Mouse (Mus musculus): ENCODE data around the gene Slc12a1. TPM values are rescaled to one million over a fixed set of nuclear protein-coding genes. Genes with fewer than 3 reads are reported as not detected.

The Slc12a1 gene
- polyA plus RNA-seq, 1 experiment from 2014 or later: not detected

- Histone ChIP-seq H3K4me1 (ENCODE audit: insufficient read depth) (no peaks in the 10 kb centered on the region; the same call in 1 of the 2 replicates), H3K9ac (replicated peaks) (no peak overlapping the region), H3K4me2 (ENCODE audit: low read depth, low read length) (no peak overlapping the region), H3K27me3 (ENCODE audit: insufficient read depth, low read length) (no peaks in the 10 kb centered on the region), H3K4me3 (ENCODE audit: low read depth, low read length) (no peak overlapping the region), H3K9me3 (ENCODE audit: low read length) (no peaks in the 10 kb centered on the region), H3K36me3 (replicated peaks; ENCODE audit: insufficient read depth, low read length) (peaks cover 61% of the 10 kb centered on the region), H3K27ac (ENCODE audit: low read depth) (no peak overlapping the region)
- ATAC-seq: no peak
- WGBS (ENCODE audit: insufficient replicate concordance): 73% methylated on average over 3 of the region's 3 CpGs
- TF ChIP-seq CTCF (IDR thresholded peaks at IDR 0.05; ENCODE audit: low read depth) (no peak), EP300 (IDR thresholded peaks at IDR 0.05; ENCODE audit: low read depth) (no peak)
- no peak for DNase-seq
These were observed 103.6 kb downstream of the Slc12a1 start for GRCm38 (mm10) chr2:125255886-125256285.

GRCm38 (mm10) chr2:125259230-125260120 is 107.2 kb downstream of the Slc12a1 start:
- no peak for DNase-seq
- Histone ChIP-seq H3K9ac (replicated peaks) (no peak overlapping the region), H3K4me3 (ENCODE audit: low read depth, low read length) (no peak overlapping the region), H3K27me3 (ENCODE audit: insufficient read depth, low read length) (no peaks in the 10 kb centered on the region), H3K36me3 (replicated peaks; ENCODE audit: insufficient read depth, low read length) (peaks cover 33% of the 10 kb centered on the region), H3K9me3 (ENCODE audit: low read length) (no peaks in the 10 kb centered on the region), H3K27ac (ENCODE audit: low read depth) (no peak overlapping the region), H3K4me1 (ENCODE audit: insufficient read depth) (no peaks in the 10 kb centered on the region), H3K4me2 (ENCODE audit: low read depth, low read length) (no peak overlapping the region)
- 80% methylated on average over 14 of the region's 14 CpGs for WGBS (ENCODE audit: insufficient replicate concordance)
- peak; percentile 38; the same call in 1 of the 2 replicates for ATAC-seq
- TF ChIP-seq EP300 (IDR thresholded peaks at IDR 0.05; ENCODE audit: low read depth) (no peak), CTCF (IDR thresholded peaks at IDR 0.05; ENCODE audit: low read depth) (peak; percentile 75)

- no peak overlapping the region for H3K4me2 ChIP-seq (ENCODE audit: low read depth, low read length)
- ATAC-seq (no peak), DNase-seq (no peak)
- no peak for TF ChIP-seq CTCF (IDR thresholded peaks at IDR 0.05; ENCODE audit: low read depth)
- no peak for TF ChIP-seq EP300 (IDR thresholded peaks at IDR 0.05; ENCODE audit: low read depth)
- no peaks in the 10 kb centered on the region for H3K27me3 ChIP-seq (ENCODE audit: insufficient read depth, low read length)
- no peaks in the 10 kb centered on the region for H3K9me3 ChIP-seq (ENCODE audit: low read length)
- no peak overlapping the region for H3K27ac ChIP-seq (ENCODE audit: low read depth)
- no peak overlapping the region for H3K9ac ChIP-seq (replicated peaks)
- H3K4me3 ChIP-seq (ENCODE audit: low read depth, low read length): no peak overlapping the region
- 79% methylated on average over 2 of the region's 2 CpGs for WGBS (ENCODE audit: insufficient replicate concordance)
- H3K4me1 ChIP-seq (ENCODE audit: insufficient read depth): no peaks in the 10 kb centered on the region
- peaks cover 28% of the 10 kb centered on the region for H3K36me3 ChIP-seq (replicated peaks; ENCODE audit: insufficient read depth, low read length)
These were observed 108.0 kb downstream of the Slc12a1 start for GRCm38 (mm10) chr2:125260326-125260725.

GRCm38 (mm10) chr2:125263056-125263455 is 110.8 kb downstream of the Slc12a1 start:
- Histone ChIP-seq H3K4me3 (ENCODE audit: low read depth, low read length) (no peak overlapping the region), H3K4me1 (ENCODE audit: insufficient read depth) (no peaks in the 10 kb centered on the region), H3K9me3 (ENCODE audit: low read length) (no peaks in the 10 kb centered on the region), H3K27ac (ENCODE audit: low read depth) (no peak overlapping the region), H3K9ac (replicated peaks) (no peak overlapping the region), H3K4me2 (ENCODE audit: low read depth, low read length) (no peak overlapping the region), H3K36me3 (replicated peaks; ENCODE audit: insufficient read depth, low read length) (0 out of 2 replicates have a peak, but pooled peaks cover 3% of the 10 kb centered on the region), H3K27me3 (ENCODE audit: insufficient read depth, low read length) (no peaks in the 10 kb centered on the region)
- 33% methylated on average over 5 of the region's 5 CpGs for WGBS (ENCODE audit: insufficient replicate concordance)
- DNase-seq: no peak
- no peak for ATAC-seq
- TF ChIP-seq CTCF (IDR thresholded peaks at IDR 0.05; ENCODE audit: low read depth): peak; percentile 39
- TF ChIP-seq EP300 (IDR thresholded peaks at IDR 0.05; ENCODE audit: low read depth): no peak

GRCm38 (mm10) chr2:125263753-125264152 is 111.4 kb downstream of the Slc12a1 start:
- no peak overlapping the region for H3K9ac ChIP-seq (replicated peaks)
- H3K27ac ChIP-seq (ENCODE audit: low read depth): no peak overlapping the region
- no peaks in the 10 kb centered on the region for H3K9me3 ChIP-seq (ENCODE audit: low read length)
- DNase-seq: no peak
- H3K27me3 ChIP-seq (ENCODE audit: insufficient read depth, low read length): no peaks in the 10 kb centered on the region
- H3K4me2 ChIP-seq (ENCODE audit: low read depth, low read length): no peak overlapping the region
- no peaks in the 10 kb centered on the region for H3K36me3 ChIP-seq (replicated peaks; ENCODE audit: insufficient read depth, low read length)
- ATAC-seq: no peak
- WGBS (ENCODE audit: insufficient replicate concordance): 26% methylated on average over 9 of the region's 9 CpGs
- no peaks in the 10 kb centered on the region for H3K4me1 ChIP-seq (ENCODE audit: insufficient read depth)
- no peak overlapping the region for H3K4me3 ChIP-seq (ENCODE audit: low read depth, low read length)
- TF ChIP-seq EP300 (IDR thresholded peaks at IDR 0.05; ENCODE audit: low read depth): no peak
- TF ChIP-seq CTCF (IDR thresholded peaks at IDR 0.05; ENCODE audit: low read depth): no peak

- Histone ChIP-seq H3K4me3 (ENCODE audit: low read depth, low read length) (no peak overlapping the region), H3K9me3 (ENCODE audit: low read length) (peaks cover 4% of the 10 kb centered on the region), H3K9ac (replicated peaks) (no peak overlapping the region), H3K27me3 (ENCODE audit: insufficient read depth, low read length) (no peaks in the 10 kb centered on the region), H3K27ac (ENCODE audit: low read depth) (no peak overlapping the region), H3K36me3 (replicated peaks; ENCODE audit: insufficient read depth, low read length) (no peaks in the 10 kb centered on the region), H3K4me2 (ENCODE audit: low read depth, low read length) (no peak overlapping the region), H3K4me1 (ENCODE audit: insufficient read depth) (no peaks in the 10 kb centered on the region)
- WGBS (ENCODE audit: insufficient replicate concordance): 58% methylated on average over 1 of the region's 1 CpGs
- TF ChIP-seq CTCF (IDR thresholded peaks at IDR 0.05; ENCODE audit: low read depth): no peak
- TF ChIP-seq EP300 (IDR thresholded peaks at IDR 0.05; ENCODE audit: low read depth): no peak
- ATAC-seq: no peak
- DNase-seq: no peak
These were observed 116.6 kb downstream of the Slc12a1 start for GRCm38 (mm10) chr2:125268876-125269275.
